Comparison of ENCODE assay signal across 8 mouse cellular contexts in genomic region chr11:74619201-74619955, GRCm38 (mm10). TPM values are rescaled to one million over a fixed set of nuclear protein-coding genes. Genes with fewer than 3 reads are reported as not detected.
DNase-seq lines count a peak whose midpoint lies in the region; ATAC-seq and TF ChIP-seq lines count a peak whose summit lies in the region.

Gene Ccdc92b (plus strand): TSS chr11:74619605.

- 1% methylated on average over 52 of the region's 63 CpGs for WGBS in hindbrain, embryonic 16.5 days

- H3K27me3 ChIP-seq in hindbrain, embryonic 16.5 days (replicated peaks; ENCODE audit: control insufficient read depth, insufficient read depth, low read length): peaks cover 4% of the 10 kb centered on the region

- peak; percentile 93 for ATAC-seq in common myeloid progenitor, adult 5-6 weeks (replicated peaks; ENCODE audit: low read depth, poor library complexity, severe bottlenecking)
- ATAC-seq in hindbrain, embryonic 16.5 days: peak; percentile 82
- ATAC-seq in megakaryocyte progenitor cell, adult 5-6 weeks (replicated peaks; ENCODE audit: poor library complexity): peak; percentile 94

- H3K4me2 ChIP-seq in hindbrain, embryonic 16.5 days (ENCODE audit: low read length): peak within 1 kb of the TSS; percentile 57

- no peak within 1 kb of the TSS for H3K4me3 ChIP-seq in gastrocnemius, adult 2 months
- H3K4me3 ChIP-seq in hindbrain, embryonic 16.5 days (ENCODE audit: low read length): peak within 1 kb of the TSS; percentile 72

- no peaks in the 10 kb centered on the region for H3K36me3 ChIP-seq in hindbrain, embryonic 16.5 days (ENCODE audit: control insufficient read depth, insufficient read depth, low read length)

- H3K27ac ChIP-seq in gastrocnemius, adult 2 months: no peak within 1 kb of the TSS
- peak within 1 kb of the TSS; percentile 59; the same call in 1 of the 2 replicates for H3K27ac ChIP-seq in hindbrain, embryonic 16.5 days (ENCODE audit: low read depth, low read length)

- peak within 1 kb of the TSS; percentile 87 for H3K9ac ChIP-seq in hindbrain, embryonic 16.5 days (ENCODE audit: low read depth, low read length)

- H3K9me3 ChIP-seq in hindbrain, embryonic 16.5 days (ENCODE audit: control insufficient read depth, low read length): no peaks in the 10 kb centered on the region

- DNase-seq in adipocyte (ENCODE audit: low spot score): peak; percentile 25
- DNase-seq in gastrocnemius, adult 2 months: peak; percentile 82
- peak in 1 of 2 experiments; percentile 60 for DNase-seq in left cerebral cortex, adult 8-10 months (ENCODE audit: low spot score in 2 of 2)
- peak; percentile 73 for DNase-seq in right cerebral cortex, postnatal 14 days
- peak; percentile 73 to 78 for DNase-seq in urinary bladder, postnatal 36 days (ENCODE audit: low spot score in 2 of 2)

- no peak for TF ChIP-seq CTCF in gastrocnemius, adult 2 months (IDR thresholded peaks at IDR 0.05)

- peaks cover 2% of the 10 kb centered on the region; the same call in 1 of the 2 replicates for H3K4me1 ChIP-seq in hindbrain, embryonic 16.5 days (ENCODE audit: control insufficient read depth, insufficient read depth, low read depth, low read length)

- intact Hi-C loops in gastrocnemius, adult 2 months (cut with DNase I): no loop called here

RNA-seq across cellular contexts. Expression of gene Ccdc92b, which starts in this region (rescaled TPM):
- not detected in 2 replicates for total RNA-seq in common myeloid progenitor, adult 5-6 weeks (2017)
- under 1 TPM; 0.10 to 0.17 TPM for total RNA-seq in gastrocnemius, adult 2 months (2021)
- polyA plus RNA-seq in hindbrain, embryonic 16.5 days (2015; fragmentation: Nextera tagmentation; extraction: Ambion mirVana): 2.5 and 2.9 TPM in 2 replicates
- total RNA-seq in left cerebral cortex, adult 8-10 months (2022): 10 to 100 TPM; 30.5 to 36.7 (median 32.7) TPM
- total RNA-seq in megakaryocyte progenitor cell, adult 5-6 weeks (2015): 0.05 TPM in 1 of 2 replicates, not detected in the other
- 0.10 TPM in 1 of 2 replicates, not detected in the other for total RNA-seq in megakaryocyte progenitor cell, adult 5-6 weeks (2017)

Comparison
In these comparisons a context has a peak if more than half of its experiments do, and no peak if none do; other contexts are left out.
1. RNA of gene Ccdc92b (total RNA-seq): 30.5 to 36.7 TPM in left cerebral cortex, adult 8-10 months; 0.10 to 0.17 TPM in gastrocnemius, adult 2 months, 0.05 to 0.10 TPM in megakaryocyte progenitor cell, adult 5-6 weeks and not detected in common myeloid progenitor, adult 5-6 weeks; every median in the first group is over 10 times any median in the second.
2. Peak in ATAC-seq in common myeloid progenitor, adult 5-6 weeks; RNA of the gene not detected or under 1 TPM.
3. Peak in DNase-seq in gastrocnemius, adult 2 months; RNA of the gene not detected or under 1 TPM.
4. Peak in ATAC-seq in megakaryocyte progenitor cell, adult 5-6 weeks; RNA of the gene not detected or under 1 TPM.
5. Peak in every context shown above with its lines, with median percentiles within 50 percentile points of each other: ATAC-seq.